Mouse (Mus musculus) kidney, adult 8-10 months (tissue): Measurements from ENCODE around the gene Phex.

Source experiments
- DNase-seq, 2 experiments: peaks; one replicate each; pipeline ENCODE4 v3.0.0; 2022

Gene Phex

GRCm38 (mm10) chrX:157306796-157307405 is 108.2 kb downstream of the Phex start:
- no peak for DNase-seq

GRCm38 (mm10) chrX:157305852-157306232 is 109.3 kb downstream of the Phex start:
- DNase-seq: no peak

GRCm38 (mm10) chrX:157305193-157305851 is 109.8 kb downstream of the Phex start:
- no peak for DNase-seq

- no peak for DNase-seq
Observed at GRCm38 (mm10) chrX:157292411-157292810, 122.7 kb downstream of the Phex start.

- DNase-seq: no peak
Observed at GRCm38 (mm10) chrX:157276581-157276980, 138.5 kb downstream of the Phex start.

- no peak for DNase-seq
Observed at GRCm38 (mm10) chrX:157273291-157273690, 141.8 kb downstream of the Phex start.

- DNase-seq: no peak
Observed at GRCm38 (mm10) chrX:157271609-157272008, 143.5 kb downstream of the Phex start.

GRCm38 (mm10) chrX:157269726-157270305 is 145.3 kb downstream of the Phex start:
- DNase-seq: no peak

- no peak for DNase-seq
Observed at GRCm38 (mm10) chrX:157268141-157268540, 147.0 kb downstream of the Phex start.

GRCm38 (mm10) chrX:157202736-157203135 is 212.4 kb downstream of the Phex start:
- DNase-seq: no peak

- DNase-seq: no peak
Observed at GRCm38 (mm10) chrX:157184167-157184566, 230.9 kb downstream of the Phex start.

- DNase-seq: no peak
Observed at GRCm38 (mm10) chrX:157180845-157181244, 234.3 kb downstream of the Phex start.

- no peak for DNase-seq
Observed at GRCm38 (mm10) chrX:157164142-157164541, 251.0 kb downstream of the Phex start.

- no peak for DNase-seq
Observed at GRCm38 (mm10) chrX:157163394-157163793, 251.7 kb downstream of the Phex start.

- no peak for DNase-seq
Observed at GRCm38 (mm10) chrX:157144675-157145074, 270.4 kb downstream of the Phex start.

- no peak for DNase-seq
Observed at GRCm38 (mm10) chrX:157139601-157140000, 275.5 kb downstream of the Phex start.
